Mouse (Mus musculus) brain, embryonic 14.5 days (tissue): Measurements from ENCODE around the gene Akap12.

Experiments
- CTCF ChIP-seq: fragments of 200-500 bp; IDR thresholded peaks from 2 replicates; pipeline ENCODE4 v1.5.1; 2012; ENCODE audit warnings: inconsistent platforms, mild to moderate bottlenecking, moderate library complexity, borderline replicate concordance; ENCODE audit not compliant: insufficient read depth, insufficient read length; ENCODE audit errors: extremely low read depth
- POLR2A ChIP-seq: fragments of 200-500 bp; IDR thresholded peaks from 2 replicates; pipeline ENCODE4 v1.6.1; 2012; ENCODE audit warnings: mild to moderate bottlenecking, inconsistent platforms, borderline replicate concordance; ENCODE audit not compliant: poor library complexity, insufficient read depth, insufficient read length, severe bottlenecking; ENCODE audit errors: extremely low read depth

DNA sequence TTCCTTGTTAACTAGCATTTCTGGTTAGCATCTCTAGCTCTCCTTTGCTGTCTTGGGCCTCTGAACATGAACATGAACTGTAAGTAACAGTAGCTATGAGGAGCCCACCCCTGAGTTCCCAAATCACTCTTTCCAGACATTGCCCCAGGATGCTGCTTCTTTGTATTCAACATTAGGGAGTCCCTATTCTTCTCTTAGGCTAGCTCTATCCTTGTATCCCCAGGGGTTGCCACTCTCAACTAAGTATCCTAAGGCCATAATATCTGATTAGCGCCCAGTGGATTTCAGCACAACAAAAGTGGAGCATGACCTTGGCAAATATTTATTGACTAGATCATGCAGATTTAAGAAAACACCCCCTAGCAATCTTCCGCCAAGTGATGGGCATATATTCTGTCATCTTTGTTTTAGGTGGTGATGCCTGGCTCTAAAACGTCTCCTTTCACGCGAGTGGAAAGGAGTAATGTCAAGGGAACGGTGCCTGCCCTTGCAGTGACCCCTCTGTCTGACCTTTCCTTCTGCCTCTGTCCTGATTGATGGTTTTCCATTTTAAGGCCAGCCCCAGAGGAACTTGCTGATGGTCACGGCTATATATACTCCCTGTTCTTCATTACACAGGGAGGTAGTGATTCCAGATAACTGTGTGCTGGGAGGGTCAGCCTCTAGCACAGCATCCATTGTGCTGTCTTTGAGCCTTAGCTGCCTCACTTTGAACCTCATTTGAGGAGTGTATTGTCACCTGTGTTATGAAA lies 66.2 kb downstream of the Akap12 start:
- TF ChIP-seq CTCF (no peak), POLR2A (no peak)
